Mouse (Mus musculus) midbrain, embryonic 14.5 days (tissue): ENCODE measurements at regions not wholly inside any gene's neighbourhood (a gene's known extent, or its start where the extent isn't known, plus 50 kb on each side); places are given as distances from the start of the nearest gene placed in this dataset.

Experiments used
- ATAC-seq: fragments of 200-750 bp; cut with Nextera tagmentation; 2 replicates; pipeline ENCODE4 v1.8.0; 2017; ENCODE audit warnings: moderate number of reproducible peaks, moderate library complexity; ENCODE audit not compliant: low FRiP score, low TSS enrichment
- DNase-seq: peaks from one replicate; pipeline ENCODE4 v3.0.0-alpha.2; 2015
- H3K27ac ChIP-seq: fragments of 300-500 bp; sonication (generic); replicated peaks from 2 replicates; pipeline ENCODE4 v1.5.1; 2014; ENCODE audit warnings: mild to moderate bottlenecking, low read depth, low read length, moderate library complexity
- H3K27me3 ChIP-seq: fragments of 300-500 bp; sonication (generic); 2 replicates; pipeline ENCODE4 v1.6.1; 2014; ENCODE audit warnings: low read length, control low read depth, mixed read lengths; ENCODE audit not compliant: control insufficient read depth, insufficient read depth
- H3K36me3 ChIP-seq: fragments of 300-500 bp; sonication (generic); 2 replicates; pipeline ENCODE4 v1.6.1; 2014; ENCODE audit warnings: low read length, control low read depth; ENCODE audit not compliant: control insufficient read depth, insufficient read depth
- H3K4me1 ChIP-seq: fragments of 300-500 bp; sonication (generic); 2 replicates; pipeline ENCODE4 v1.6.1; 2014; ENCODE audit warnings: mild to moderate bottlenecking, antibody characterized with exemption, low read length, control low read depth; ENCODE audit not compliant: control insufficient read depth, insufficient read depth
- H3K4me2 ChIP-seq: fragments of 300-500 bp; sonication (generic); 2 replicates; pipeline ENCODE4 v1.6.1; 2014; ENCODE audit warnings: mild to moderate bottlenecking, low read length, moderate library complexity
- H3K4me3 ChIP-seq: fragments of 300-500 bp; sonication (generic); replicated peaks from 2 replicates; pipeline ENCODE4 v1.5.1; 2014; ENCODE audit warnings: low read depth, low read length
- H3K9ac ChIP-seq: fragments of 300-500 bp; sonication (generic); replicated peaks from 2 replicates; pipeline ENCODE4 v1.6.1; 2014; ENCODE audit warnings: mild to moderate bottlenecking, low read length, moderate library complexity
- H3K9me3 ChIP-seq: fragments of 300-500 bp; sonication (generic); 2 replicates; pipeline ENCODE4 v1.6.1; 2016; ENCODE audit warnings: low read length, control low read depth, mixed read lengths; ENCODE audit not compliant: control insufficient read depth
- WGBS: fragments of 180-500 bp; shearing (Covaris S2); extraction: QIAGEN DNeasy Blood & Tissue Kit; methylation state at CpG from one replicate; pipeline ENCODE4 v1.1.7; 2014; 5-methylcytosine and 5-hydroxymethylcytosine counted together

DNA sequence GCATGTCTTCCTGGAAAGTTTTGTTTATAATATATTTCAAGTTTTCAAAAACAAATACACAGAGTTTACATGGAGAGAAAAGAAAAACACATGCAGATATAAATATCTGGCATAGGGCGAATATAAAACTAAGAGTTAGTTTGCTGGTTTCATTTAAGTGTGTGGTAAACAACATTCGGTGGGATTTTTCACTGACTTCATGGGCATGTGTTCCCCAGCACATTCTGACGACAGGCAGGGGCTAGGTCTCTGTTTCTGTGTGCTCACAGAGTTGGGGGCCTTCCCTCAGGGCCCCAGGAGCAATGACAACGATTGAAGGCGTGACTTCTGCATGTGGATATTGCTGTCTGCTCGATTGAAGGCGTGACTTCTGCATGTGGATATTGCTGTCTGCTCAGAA lies 193.3 kb upstream of the Npvf start:
- H3K4me2 ChIP-seq = no peak overlapping the region
- no peaks in the 10 kb centered on the region for H3K36me3 ChIP-seq
- H3K4me1 ChIP-seq = no peaks in the 10 kb centered on the region
- WGBS = 87% methylated on average over 7 of the region's 7 CpGs
- no peak overlapping the region for H3K4me3 ChIP-seq
- no peak overlapping the region for H3K9ac ChIP-seq
- ATAC-seq = no peak
- no peaks in the 10 kb centered on the region for H3K9me3 ChIP-seq
- no peak overlapping the region for H3K27ac ChIP-seq
- H3K27me3 ChIP-seq = no peaks in the 10 kb centered on the region
- no peak for DNase-seq

DNA sequence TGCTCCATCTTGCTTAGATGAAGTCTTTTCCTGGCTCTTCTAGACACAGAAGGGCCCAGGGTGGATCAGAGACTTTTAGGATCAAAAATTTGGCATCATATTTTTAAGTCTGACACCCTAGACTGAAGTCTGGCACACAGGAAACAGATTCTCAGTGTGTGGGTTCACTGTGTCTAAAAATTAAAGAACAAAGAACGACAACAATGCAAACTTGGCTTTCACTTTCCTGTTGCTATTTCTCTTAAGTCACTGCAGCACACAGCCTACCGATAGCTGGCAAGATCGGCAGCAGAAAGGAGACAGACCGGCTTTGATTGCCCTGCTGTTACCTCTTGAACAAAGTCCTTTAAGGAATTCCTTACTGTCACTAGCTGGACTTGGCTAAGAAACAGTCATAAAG lies 204.9 kb upstream of the Npvf start:
- Histone ChIP-seq H3K9ac (no peak overlapping the region), H3K27me3 (no peaks in the 10 kb centered on the region), H3K4me2 (no peak overlapping the region), H3K4me3 (no peak overlapping the region), H3K4me1 (no peaks in the 10 kb centered on the region), H3K27ac (no peak overlapping the region), H3K9me3 (no peaks in the 10 kb centered on the region), H3K36me3 (no peaks in the 10 kb centered on the region)
- WGBS = 86% methylated on average over 4 of the region's 4 CpGs
- DNase-seq (no peak), ATAC-seq (no peak)

DNA sequence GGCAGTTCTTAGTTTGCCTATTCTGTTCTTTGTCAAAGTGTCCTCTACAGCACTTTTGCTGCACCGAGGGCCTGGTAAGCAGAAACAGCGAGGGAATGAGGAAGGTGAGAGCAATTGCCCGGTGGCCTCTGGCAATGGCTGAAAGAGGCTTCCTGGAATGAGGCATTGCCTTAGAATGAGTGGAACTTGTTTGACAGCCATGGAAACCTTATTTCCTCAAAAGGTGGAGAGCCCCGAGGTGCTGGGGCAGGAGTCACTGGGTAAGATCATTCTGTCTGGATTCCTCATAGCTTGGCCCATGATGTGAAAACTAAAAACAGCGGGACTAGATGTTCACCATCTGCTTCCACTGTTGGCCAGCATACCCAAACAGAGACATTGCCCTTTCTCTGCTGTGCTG lies 223.8 kb upstream of the Npvf start:
- Histone ChIP-seq H3K4me1 (no peaks in the 10 kb centered on the region), H3K27me3 (no peaks in the 10 kb centered on the region), H3K27ac (no peak overlapping the region), H3K4me3 (no peak overlapping the region), H3K9ac (no peak overlapping the region), H3K9me3 (no peaks in the 10 kb centered on the region), H3K4me2 (no peak overlapping the region), H3K36me3 (no peaks in the 10 kb centered on the region)
- no peak for ATAC-seq
- no peak for DNase-seq
- WGBS = 89% methylated on average over 5 of the region's 5 CpGs

DNA sequence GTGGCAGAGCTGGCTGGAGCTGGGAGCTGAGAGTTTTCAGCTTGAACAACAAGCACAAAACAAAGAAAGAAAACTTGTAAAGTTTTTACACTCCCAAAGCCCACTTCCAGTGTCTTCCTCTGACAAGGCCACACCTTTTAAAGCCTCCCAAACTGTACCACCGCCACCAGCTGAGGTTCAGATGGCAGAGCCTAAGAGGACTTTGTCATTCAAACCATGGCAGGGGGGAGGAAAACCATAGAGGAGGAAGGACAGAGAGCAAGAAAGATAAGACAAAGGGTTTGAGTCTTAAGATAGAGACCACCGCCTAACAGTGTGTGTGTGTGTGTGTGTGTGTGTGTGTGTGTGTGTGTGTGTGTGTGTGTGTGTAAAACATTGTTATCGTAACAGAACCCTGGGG lies 228.1 kb upstream of the Npvf start:
- no peaks in the 10 kb centered on the region for H3K9me3 ChIP-seq
- WGBS = 66% methylated on average over 3 of the region's 3 CpGs
- ATAC-seq (no peak), DNase-seq (no peak)
- no peak overlapping the region for H3K4me3 ChIP-seq
- H3K27me3 ChIP-seq = no peaks in the 10 kb centered on the region
- H3K27ac ChIP-seq = no peak overlapping the region
- H3K36me3 ChIP-seq = no peaks in the 10 kb centered on the region
- no peak overlapping the region for H3K4me2 ChIP-seq
- H3K9ac ChIP-seq = no peak overlapping the region
- H3K4me1 ChIP-seq = no peaks in the 10 kb centered on the region

DNA sequence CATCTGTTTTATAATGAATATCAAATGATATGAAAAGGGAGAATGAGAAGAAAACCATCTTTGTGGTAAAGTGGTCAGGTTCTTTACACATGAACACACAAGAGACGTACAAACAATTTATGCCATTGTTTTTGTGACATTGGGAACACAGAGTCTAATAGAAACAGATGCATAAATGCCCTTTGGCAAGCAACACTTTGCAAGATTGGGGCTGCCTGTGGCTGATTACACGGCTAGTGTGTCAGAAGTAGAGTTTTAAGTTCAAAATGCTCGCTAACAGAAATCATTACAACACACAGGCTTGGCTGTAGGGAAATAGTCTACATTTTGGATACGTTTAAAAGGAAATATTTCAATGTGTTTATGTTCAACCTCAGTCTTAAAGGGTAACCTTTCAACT lies 228.5 kb upstream of the Npvf start:
- Histone ChIP-seq H3K27me3 (no peaks in the 10 kb centered on the region), H3K9me3 (no peaks in the 10 kb centered on the region), H3K4me3 (no peak overlapping the region), H3K36me3 (no peaks in the 10 kb centered on the region), H3K9ac (no peak overlapping the region), H3K4me2 (no peak overlapping the region), H3K4me1 (no peaks in the 10 kb centered on the region), H3K27ac (no peak overlapping the region)
- ATAC-seq = no peak
- no peak for DNase-seq
- WGBS = 78% methylated on average over 4 of the region's 4 CpGs

DNA sequence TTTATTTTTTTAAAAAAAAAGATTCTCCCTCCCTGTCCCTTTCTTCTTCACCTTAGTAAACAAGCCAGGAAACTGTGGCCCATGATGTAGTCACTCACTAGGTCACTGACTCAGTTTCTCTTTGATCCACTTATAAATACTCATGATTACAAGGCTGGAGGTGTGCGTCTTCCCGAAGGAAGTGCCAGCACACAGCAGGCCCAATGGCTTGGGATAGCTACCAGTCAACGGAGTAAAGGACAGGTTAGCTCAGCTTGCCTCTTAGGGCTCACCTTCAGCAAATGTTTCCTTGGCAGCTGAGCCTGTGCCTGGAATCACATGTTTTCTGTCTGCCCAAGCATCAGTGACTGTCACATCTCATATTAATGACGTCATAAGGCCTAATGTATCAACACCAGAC lies 230.8 kb upstream of the Npvf start:
- DNase-seq = no peak
- Histone ChIP-seq H3K36me3 (no peaks in the 10 kb centered on the region), H3K27ac (no peak overlapping the region), H3K4me3 (no peak overlapping the region), H3K9ac (no peak overlapping the region), H3K4me2 (no peak overlapping the region), H3K4me1 (peaks cover 4% of the 10 kb centered on the region), H3K9me3 (no peaks in the 10 kb centered on the region), H3K27me3 (no peaks in the 10 kb centered on the region)
- 94% methylated on average over 4 of the region's 4 CpGs for WGBS
- ATAC-seq = no peak

DNA sequence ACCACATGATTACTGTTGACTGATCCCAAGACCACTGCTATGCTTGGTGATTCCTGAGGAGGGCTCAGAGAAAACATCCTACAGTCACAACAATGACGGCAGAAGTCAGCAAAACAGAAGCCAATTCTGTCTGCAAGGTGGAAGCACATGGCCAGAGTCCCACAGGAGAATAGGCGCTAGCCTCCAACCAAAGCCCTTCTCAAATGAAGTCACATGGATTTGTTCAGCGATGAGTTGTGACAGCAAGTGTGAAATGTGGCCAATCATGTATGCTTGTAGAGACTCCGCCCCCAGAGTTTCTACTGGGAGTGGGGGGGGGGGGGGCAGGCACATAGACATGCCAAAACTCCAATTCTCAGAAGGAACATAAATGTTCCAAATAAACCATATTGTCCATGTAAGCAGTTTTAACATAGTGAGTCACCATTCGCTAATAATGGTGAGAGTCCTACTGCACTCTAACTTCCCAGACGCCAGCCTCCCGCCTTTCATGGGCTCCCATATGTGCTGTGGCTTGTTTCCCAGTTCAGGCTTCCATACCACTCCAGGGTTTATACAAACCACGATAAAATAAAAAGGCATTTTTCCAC lies 231.6 kb upstream of the Npvf start:
- DNase-seq = no peak
- Histone ChIP-seq H3K27me3 (no peaks in the 10 kb centered on the region), H3K4me3 (no peak overlapping the region), H3K9ac (no peak overlapping the region), H3K9me3 (no peaks in the 10 kb centered on the region), H3K4me1 (peaks cover 11% of the 10 kb centered on the region), H3K4me2 (no peak overlapping the region), H3K36me3 (no peaks in the 10 kb centered on the region), H3K27ac (no peak overlapping the region)
- no peak for ATAC-seq
- WGBS = 88% methylated on average over 8 of the region's 8 CpGs

DNA sequence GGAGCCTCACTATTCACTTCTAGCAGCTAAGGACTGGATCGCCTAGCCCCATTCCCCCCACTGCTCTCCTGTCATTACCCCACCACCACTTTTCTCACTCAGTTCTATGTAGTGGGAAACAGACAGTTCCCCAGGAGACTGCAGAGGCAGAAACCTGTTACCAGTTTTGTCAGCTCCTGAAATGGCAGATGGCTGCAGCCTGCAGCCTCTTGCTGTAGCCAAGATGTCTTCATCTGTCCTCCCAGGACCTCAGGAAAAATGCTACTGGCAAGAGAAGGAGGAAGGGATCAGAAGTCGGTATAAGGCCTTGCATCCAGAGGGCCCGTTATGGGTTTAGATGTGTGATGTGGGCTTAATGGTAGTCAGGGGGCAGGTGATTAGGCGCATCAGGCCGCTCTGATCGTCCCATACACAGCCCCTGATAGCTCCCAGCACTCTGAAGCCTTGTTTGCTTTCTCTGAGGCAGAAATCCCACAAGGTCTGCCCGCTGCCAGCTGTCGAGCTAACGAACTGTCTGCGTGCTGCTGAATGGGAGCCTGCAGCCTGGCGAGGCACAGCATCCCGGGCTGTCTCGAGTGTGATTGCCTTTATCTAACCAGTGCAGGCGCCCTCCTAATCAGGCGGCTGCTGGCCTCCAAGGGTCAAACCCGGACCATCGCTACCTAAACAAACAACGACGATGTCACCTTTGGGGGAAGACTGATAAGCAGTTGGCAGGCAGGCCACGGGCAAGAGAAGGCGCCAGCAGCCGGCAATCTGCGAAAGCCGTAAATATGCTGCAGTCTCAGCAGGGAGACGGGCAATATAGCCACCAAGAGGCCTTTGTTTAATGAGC lies 236.3 kb upstream of the Npvf start:
- DNase-seq = peak; percentile 88
- H3K27me3 ChIP-seq = no peaks in the 10 kb centered on the region
- peak; percentile 92 for ATAC-seq
- H3K27ac ChIP-seq = peak overlapping the region; percentile 92
- no peaks in the 10 kb centered on the region for H3K36me3 ChIP-seq
- peak overlapping the region; percentile 44; the same call in 1 of the 2 replicates for H3K9ac ChIP-seq
- H3K4me1 ChIP-seq = peaks cover 26% of the 10 kb centered on the region
- H3K9me3 ChIP-seq = no peaks in the 10 kb centered on the region
- 4% methylated on average over 25 of the region's 25 CpGs for WGBS
- peak overlapping the region; percentile 34 for H3K4me2 ChIP-seq
- H3K4me3 ChIP-seq = 0 out of 2 replicates have a peak overlapping the region, but pooled peaks have one; percentile 13

DNA sequence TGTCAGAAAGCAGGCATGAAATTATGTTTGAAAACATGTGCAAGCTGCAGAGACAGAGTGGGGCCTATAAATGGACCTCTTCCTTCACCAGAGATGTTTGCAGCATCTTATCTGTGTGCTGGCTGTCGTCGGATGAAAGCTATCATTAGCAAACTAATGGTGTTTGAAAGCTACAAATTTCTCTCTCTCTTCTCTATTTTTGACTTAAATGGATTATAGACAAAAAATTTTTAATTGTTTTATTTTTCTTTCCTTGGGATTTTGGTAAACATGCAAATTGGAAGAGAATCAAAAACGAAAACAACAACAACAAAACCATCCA lies 236.9 kb upstream of the Npvf start:
- 32% methylated on average over 3 of the region's 3 CpGs for WGBS
- H3K4me1 ChIP-seq = peaks cover 26% of the 10 kb centered on the region
- no peak overlapping the region for H3K4me3 ChIP-seq
- no peaks in the 10 kb centered on the region for H3K9me3 ChIP-seq
- peak overlapping the region; percentile 44; the same call in 1 of the 2 replicates for H3K9ac ChIP-seq
- DNase-seq (no peak), ATAC-seq (no peak)
- H3K4me2 ChIP-seq = peak overlapping the region; percentile 34
- no peaks in the 10 kb centered on the region for H3K36me3 ChIP-seq
- no peaks in the 10 kb centered on the region for H3K27me3 ChIP-seq
- peak overlapping the region; percentile 92 for H3K27ac ChIP-seq
